Mouse (Mus musculus): Measurements from ENCODE around the gene Acat3. TPM values are rescaled to one million over a fixed set of nuclear protein-coding genes. Genes with fewer than 3 reads are reported as not detected.

Gene Acat3
- polyA plus RNA-seq, 1 experiment from 2014 or later, result 0.81 TPM

Other genes with a start within 250 kb of the Acat3 start
- 8.9 and 9.7 TPM in 2 replicates for gene Igf2r, start 170.9 kb downstream of the Acat3 start, polyA plus RNA-seq (2015; fragmentation: Nextera tagmentation; extraction: Ambion mirVana)
- 0.10 and 0.26 TPM in 2 replicates for gene Mas1, start 72.5 kb downstream of the Acat3 start, polyA plus RNA-seq (2015; fragmentation: Nextera tagmentation; extraction: Ambion mirVana)
- gene Mrgprh, start 64.6 kb downstream of the Acat3 start, polyA plus RNA-seq (2015; fragmentation: Nextera tagmentation; extraction: Ambion mirVana), result not detected in 2 replicates
- gene Pnldc1, start 30.4 kb downstream of the Acat3 start, polyA plus RNA-seq (2015; fragmentation: Nextera tagmentation; extraction: Ambion mirVana), result 1.7 and 2.0 TPM in 2 replicates
- 409 and 414 TPM in 2 replicates for gene Tcp1, start 24.9 kb downstream of the Acat3 start, polyA plus RNA-seq (2015; fragmentation: Nextera tagmentation; extraction: Ambion mirVana)
- 218 and 237 TPM in 2 replicates for gene Mrpl18, start 24.3 kb downstream of the Acat3 start, polyA plus RNA-seq (2015; fragmentation: Nextera tagmentation; extraction: Ambion mirVana)
- 67.7 and 69.2 TPM in 2 replicates for gene Acat2, start 20.1 kb upstream of the Acat3 start, polyA plus RNA-seq (2015; fragmentation: Nextera tagmentation; extraction: Ambion mirVana)
- 185 and 210 TPM in 2 replicates for gene Wtap, start 53.6 kb upstream of the Acat3 start, polyA plus RNA-seq (2015; fragmentation: Nextera tagmentation; extraction: Ambion mirVana)
- 133 and 143 TPM in 2 replicates for gene Sod2, start 66.2 kb upstream of the Acat3 start, polyA plus RNA-seq (2015; fragmentation: Nextera tagmentation; extraction: Ambion mirVana)
- 0.16 TPM in 1 of 2 replicates, not detected in the other for gene Gpr31b, start 111.7 kb upstream of the Acat3 start, polyA plus RNA-seq (2015; fragmentation: Nextera tagmentation; extraction: Ambion mirVana)
- 0.21 TPM in 1 of 2 replicates, not detected in the other for gene Tcp10b, start 120.5 kb upstream of the Acat3 start, polyA plus RNA-seq (2015; fragmentation: Nextera tagmentation; extraction: Ambion mirVana)
- 0.40 and 0.49 TPM in 2 replicates for gene Unc93a, start 191.2 kb upstream of the Acat3 start, polyA plus RNA-seq (2015; fragmentation: Nextera tagmentation; extraction: Ambion mirVana)

All from thymus, postnatal 0 days (tissue).